Mouse (Mus musculus) midbrain, embryonic 12.5 days (tissue): Measurements from ENCODE around the gene Fgd5. TPM values are rescaled to one million over a fixed set of nuclear protein-coding genes. Genes with fewer than 3 reads are reported as not detected.

Source experiments
- ATAC-seq: fragments of 200-750 bp; cut with Nextera tagmentation; 2 replicates; pipeline ENCODE4 v1.8.0; 2017; ENCODE audit warnings: low read depth, moderate TSS enrichment, moderate library complexity; ENCODE audit not compliant: low FRiP score
- H3K27ac ChIP-seq: fragments of 300-500 bp; sonication (generic); replicated peaks from 2 replicates; pipeline ENCODE4 v1.5.1; 2016; ENCODE audit warnings: mild to moderate bottlenecking
- H3K27me3 ChIP-seq: fragments of 300-500 bp; sonication (generic); 2 replicates; pipeline ENCODE4 v1.6.1; 2016; ENCODE audit warnings: mild to moderate bottlenecking
- H3K36me3 ChIP-seq: fragments of 300-500 bp; sonication (generic); 2 replicates; pipeline ENCODE4 v1.6.1; 2016
- H3K4me1 ChIP-seq: fragments of 300-500 bp; sonication (generic); 2 replicates; pipeline ENCODE4 v1.6.1; 2016
- H3K4me2 ChIP-seq: fragments of 300-500 bp; sonication (generic); replicated peaks from 2 replicates; pipeline ENCODE4 v1.6.1; 2016; ENCODE audit warnings: mild to moderate bottlenecking, moderate library complexity
- H3K4me3 ChIP-seq: fragments of 300-500 bp; sonication (generic); 2 replicates; pipeline ENCODE4 v1.5.1; 2016; ENCODE audit warnings: mild to moderate bottlenecking
- H3K9ac ChIP-seq: fragments of 300-500 bp; sonication (generic); replicated peaks from 2 replicates; pipeline ENCODE4 v1.6.1; 2016; ENCODE audit warnings: mild to moderate bottlenecking, moderate library complexity
- H3K9me3 ChIP-seq: fragments of 300-500 bp; sonication (generic); 2 replicates; pipeline ENCODE4 v1.6.1; 2016; ENCODE audit warnings: mild to moderate bottlenecking
- WGBS: fragments of 180-500 bp; shearing (Covaris S2); methylation state at CpG from one replicate; pipeline ENCODE4 v1.1.7; 2016; 5-methylcytosine and 5-hydroxymethylcytosine counted together
- polyA plus RNA-seq: library from polyadenylated mRNA; unstranded; fragments of >200 nt; fragmentation: Nextera tagmentation; extraction: Ambion mirVana; gene quantifications from 2 replicates; pipeline ENCODE4 v1.2.1, GENCODE M21; 2016

Gene Fgd5
- polyA plus RNA-seq, 1 experiment from 2014 or later, result 8.0 TPM

GRCm38 (mm10) chr6:92036372-92036771 lies 57.7 kb downstream of the Fgd5 start:
- no peak for ATAC-seq
- H3K4me1 ChIP-seq, result no peaks in the 10 kb centered on the region
- no peaks in the 10 kb centered on the region for H3K9me3 ChIP-seq
- H3K36me3 ChIP-seq, result no peaks in the 10 kb centered on the region
- H3K4me3 ChIP-seq, result no peak overlapping the region
- H3K27me3 ChIP-seq, result no peaks in the 10 kb centered on the region
- no peak overlapping the region for H3K27ac ChIP-seq
- WGBS, result 55% methylated on average over 5 of the region's 5 CpGs
- H3K4me2 ChIP-seq, result no peak overlapping the region
- H3K9ac ChIP-seq, result no peak overlapping the region

GRCm38 (mm10) chr6:92038158-92038557 lies 59.5 kb downstream of the Fgd5 start:
- no peaks in the 10 kb centered on the region for H3K9me3 ChIP-seq
- no peak overlapping the region for H3K27ac ChIP-seq
- H3K27me3 ChIP-seq, result no peaks in the 10 kb centered on the region
- ATAC-seq, result no peak
- no peaks in the 10 kb centered on the region for H3K36me3 ChIP-seq
- WGBS, result 78% methylated on average over 3 of the region's 3 CpGs
- H3K4me2 ChIP-seq, result no peak overlapping the region
- no peak overlapping the region for H3K4me3 ChIP-seq
- no peaks in the 10 kb centered on the region for H3K4me1 ChIP-seq
- no peak overlapping the region for H3K9ac ChIP-seq

GRCm38 (mm10) chr6:92041271-92041670 lies 62.6 kb downstream of the Fgd5 start:
- H3K4me3 ChIP-seq, result no peak overlapping the region
- no peak overlapping the region for H3K9ac ChIP-seq
- no peaks in the 10 kb centered on the region for H3K27me3 ChIP-seq
- no peaks in the 10 kb centered on the region for H3K9me3 ChIP-seq
- H3K4me1 ChIP-seq, result no peaks in the 10 kb centered on the region
- H3K27ac ChIP-seq, result no peak overlapping the region
- ATAC-seq, result no peak
- 87% methylated on average over 5 of the region's 5 CpGs for WGBS
- no peak overlapping the region for H3K4me2 ChIP-seq
- H3K36me3 ChIP-seq, result no peaks in the 10 kb centered on the region

GRCm38 (mm10) chr6:92042055-92042454 lies 63.4 kb downstream of the Fgd5 start:
- H3K27ac ChIP-seq, result no peak overlapping the region
- no peaks in the 10 kb centered on the region for H3K9me3 ChIP-seq
- no peak overlapping the region for H3K4me2 ChIP-seq
- no peak overlapping the region for H3K9ac ChIP-seq
- no peak for ATAC-seq
- no peaks in the 10 kb centered on the region for H3K36me3 ChIP-seq
- H3K4me1 ChIP-seq, result no peaks in the 10 kb centered on the region
- no peak overlapping the region for H3K4me3 ChIP-seq
- whole genome bisulfite sequencing, result 100% methylated on average over 4 of the region's 4 CpGs
- H3K27me3 ChIP-seq, result no peaks in the 10 kb centered on the region

- Histone ChIP-seq H3K27ac (no peak overlapping the region), H3K27me3 (no peaks in the 10 kb centered on the region), H3K9me3 (no peaks in the 10 kb centered on the region), H3K4me1 (no peaks in the 10 kb centered on the region), H3K36me3 (no peaks in the 10 kb centered on the region), H3K4me2 (no peak overlapping the region), H3K9ac (no peak overlapping the region), H3K4me3 (no peak overlapping the region)
- no peak for ATAC-seq
- WGBS, result 85% methylated on average over 1 of the region's 1 CpGs
Observed at GRCm38 (mm10) chr6:92042850-92043249, 64.2 kb downstream of the Fgd5 start.

- no peaks in the 10 kb centered on the region for H3K4me1 ChIP-seq
- H3K9me3 ChIP-seq, result no peaks in the 10 kb centered on the region
- H3K27ac ChIP-seq, result no peak overlapping the region
- H3K36me3 ChIP-seq, result no peaks in the 10 kb centered on the region
- H3K9ac ChIP-seq, result no peak overlapping the region
- no peak overlapping the region for H3K4me3 ChIP-seq
- no peak for ATAC-seq
- H3K27me3 ChIP-seq, result no peaks in the 10 kb centered on the region
- H3K4me2 ChIP-seq, result no peak overlapping the region
- WGBS, result 58% methylated on average over 2 of the region's 2 CpGs
Observed at GRCm38 (mm10) chr6:92057768-92058167, 79.1 kb downstream of the Fgd5 start.

GRCm38 (mm10) chr6:92061725-92062124 lies 83.0 kb downstream of the Fgd5 start:
- Histone ChIP-seq H3K27me3 (no peaks in the 10 kb centered on the region), H3K4me3 (no peak overlapping the region), H3K9ac (no peak overlapping the region), H3K27ac (no peak overlapping the region), H3K9me3 (no peaks in the 10 kb centered on the region), H3K4me2 (no peak overlapping the region), H3K4me1 (no peaks in the 10 kb centered on the region), H3K36me3 (no peaks in the 10 kb centered on the region)
- WGBS, result 51% methylated on average over 5 of the region's 5 CpGs
- ATAC-seq, result no peak

GRCm38 (mm10) chr6:92063452-92063851 lies 84.8 kb downstream of the Fgd5 start:
- H3K4me2 ChIP-seq, result no peak overlapping the region
- H3K9me3 ChIP-seq, result no peaks in the 10 kb centered on the region
- WGBS, result 87% methylated on average over 2 of the region's 2 CpGs
- no peaks in the 10 kb centered on the region for H3K4me1 ChIP-seq
- no peak overlapping the region for H3K4me3 ChIP-seq
- H3K27ac ChIP-seq, result no peak overlapping the region
- H3K27me3 ChIP-seq, result no peaks in the 10 kb centered on the region
- no peaks in the 10 kb centered on the region for H3K36me3 ChIP-seq
- no peak overlapping the region for H3K9ac ChIP-seq
- no peak for ATAC-seq

GRCm38 (mm10) chr6:92064101-92064500 lies 85.4 kb downstream of the Fgd5 start:
- Histone ChIP-seq H3K36me3 (no peaks in the 10 kb centered on the region), H3K4me3 (no peak overlapping the region), H3K27me3 (no peaks in the 10 kb centered on the region), H3K9me3 (no peaks in the 10 kb centered on the region), H3K9ac (no peak overlapping the region), H3K4me2 (no peak overlapping the region), H3K4me1 (no peaks in the 10 kb centered on the region), H3K27ac (no peak overlapping the region)
- ATAC-seq, result no peak
- WGBS, result 82% methylated on average over 10 of the region's 10 CpGs

GRCm38 (mm10) chr6:92065721-92066496 lies 87.2 kb downstream of the Fgd5 start:
- H3K4me2 ChIP-seq, result no peak overlapping the region
- no peak overlapping the region for H3K4me3 ChIP-seq
- no peak for ATAC-seq
- H3K27ac ChIP-seq, result no peak overlapping the region
- no peaks in the 10 kb centered on the region for H3K27me3 ChIP-seq
- no peaks in the 10 kb centered on the region for H3K4me1 ChIP-seq
- H3K9ac ChIP-seq, result no peak overlapping the region
- WGBS, result 50% methylated on average over 12 of the region's 12 CpGs
- no peaks in the 10 kb centered on the region for H3K9me3 ChIP-seq
- no peaks in the 10 kb centered on the region for H3K36me3 ChIP-seq

GRCm38 (mm10) chr6:92067146-92067790 lies 88.6 kb downstream of the Fgd5 start:
- no peaks in the 10 kb centered on the region for H3K36me3 ChIP-seq
- H3K9ac ChIP-seq, result no peak overlapping the region
- no peaks in the 10 kb centered on the region for H3K4me1 ChIP-seq
- peak; percentile 81 for ATAC-seq
- no peak overlapping the region for H3K4me2 ChIP-seq
- no peaks in the 10 kb centered on the region for H3K9me3 ChIP-seq
- no peak overlapping the region for H3K4me3 ChIP-seq
- no peaks in the 10 kb centered on the region for H3K27me3 ChIP-seq
- no peak overlapping the region for H3K27ac ChIP-seq
- 33% methylated on average over 16 of the region's 16 CpGs for WGBS

GRCm38 (mm10) chr6:92071121-92071839 lies 92.6 kb downstream of the Fgd5 start:
- no peak for ATAC-seq
- H3K4me2 ChIP-seq, result no peak overlapping the region
- no peaks in the 10 kb centered on the region for H3K36me3 ChIP-seq
- no peak overlapping the region for H3K27ac ChIP-seq
- 50% methylated on average over 15 of the region's 15 CpGs for WGBS
- H3K27me3 ChIP-seq, result no peaks in the 10 kb centered on the region
- no peak overlapping the region for H3K9ac ChIP-seq
- H3K4me1 ChIP-seq, result no peaks in the 10 kb centered on the region
- no peaks in the 10 kb centered on the region for H3K9me3 ChIP-seq
- H3K4me3 ChIP-seq, result no peak overlapping the region
